Mouse (Mus musculus) midbrain, embryonic 11.5 days (tissue): ENCODE measurements around the gene Taf3. TPM values are rescaled to one million over a fixed set of nuclear protein-coding genes. Genes with fewer than 3 reads are reported as not detected.
A peak's percentile ranks its signal among the peaks of the same experiment; 100 is the strongest.

Experiments
- ATAC-seq: fragments of 200-750 bp; cut with Nextera tagmentation; 2 replicates; pipeline ENCODE4 v1.8.0; 2017; ENCODE audit warnings: moderate TSS enrichment, moderate library complexity; ENCODE audit not compliant: low FRiP score
- DNase-seq: peaks from one replicate; pipeline ENCODE4 v3.0.0; 2015; ENCODE audit warnings: low spot score; ENCODE audit errors: missing footprints
- H3K27ac ChIP-seq: fragments of 300-500 bp; sonication (generic); 2 replicates; pipeline ENCODE4 v1.5.1; 2014; ENCODE audit warnings: low read depth, low read length
- H3K27me3 ChIP-seq: fragments of 300-500 bp; sonication (generic); 2 replicates; pipeline ENCODE4 v1.6.1; 2014; ENCODE audit warnings: mild to moderate bottlenecking, low read length, moderate library complexity, mixed read lengths; ENCODE audit not compliant: control insufficient read depth, insufficient read depth
- H3K36me3 ChIP-seq: fragments of 300-500 bp; sonication (generic); 2 replicates; pipeline ENCODE4 v1.6.1; 2014; ENCODE audit warnings: mild to moderate bottlenecking, low read length, moderate library complexity, mixed read lengths; ENCODE audit not compliant: control insufficient read depth, insufficient read depth
- H3K4me1 ChIP-seq: fragments of 300-500 bp; sonication (generic); 2 replicates; pipeline ENCODE4 v1.6.1; 2014; ENCODE audit warnings: low read length; ENCODE audit not compliant: control insufficient read depth, insufficient read depth
- H3K4me2 ChIP-seq: fragments of 300-500 bp; sonication (generic); 2 replicates; pipeline ENCODE4 v1.6.1; 2014; ENCODE audit warnings: mild to moderate bottlenecking, moderate library complexity
- H3K4me3 ChIP-seq: fragments of 300-500 bp; sonication (generic); 2 replicates; pipeline ENCODE4 v1.5.1; 2014; ENCODE audit warnings: low read depth, low read length
- H3K9ac ChIP-seq: fragments of 300-500 bp; sonication (generic); 2 replicates; pipeline ENCODE4 v1.6.1; 2014; ENCODE audit warnings: low read length
- H3K9me3 ChIP-seq: fragments of 300-500 bp; sonication (generic); 2 replicates; pipeline ENCODE4 v1.6.1; 2016; ENCODE audit warnings: low read length; ENCODE audit not compliant: control insufficient read depth
- WGBS: fragments of 180-500 bp; shearing (Covaris S2); extraction: QIAGEN DNeasy Blood & Tissue Kit; methylation state at CpG from one replicate; pipeline ENCODE4 v1.1.7; 2014; 5-methylcytosine and 5-hydroxymethylcytosine counted together
- polyA plus RNA-seq: library from polyadenylated mRNA; unstranded; fragments of >200 nt; fragmentation: Nextera tagmentation; extraction: Ambion mirVana; gene quantifications from 2 replicates; pipeline ENCODE4 v1.2.1, GENCODE M21; 2014

Taf3 gene
- 17.0 and 17.7 TPM in 2 replicates for polyA plus RNA-seq

GRCm38 (mm10) chr2:10048461-10048860, at the start of gene Taf3:
Taf3 (minus strand) TSS chr2:10048596.
- WGBS = 0% methylated on average over 36 of the region's 36 CpGs

GRCm38 (mm10) chr2:10094327-10095100, 46.1 kb upstream of the Taf3 start:
- Histone ChIP-seq H3K4me3 (no peak overlapping the region), H3K9me3 (no peaks in the 10 kb centered on the region), H3K27me3 (no peaks in the 10 kb centered on the region), H3K27ac (no peak overlapping the region), H3K4me2 (no peak overlapping the region), H3K9ac (no peak overlapping the region), H3K36me3 (peaks cover 14% of the 10 kb centered on the region), H3K4me1 (no peaks in the 10 kb centered on the region)
- DNase-seq (no peak), ATAC-seq (peak; percentile 23; the same call in 1 of the 2 replicates)
- 89% methylated on average over 14 of the region's 14 CpGs for WGBS

More at GRCm38 (mm10) chr2:10048461-10048860, at the start of gene Taf3:
- Histone ChIP-seq H3K9ac (peak within 1 kb of the TSS; percentile 80), H3K4me3 (peak within 1 kb of the TSS; percentile 77), H3K27ac (no peak within 1 kb of the TSS), H3K4me1 (peaks cover 11% of the 10 kb centered on the region), H3K27me3 (no peaks in the 10 kb centered on the region), H3K4me2 (peak within 1 kb of the TSS; percentile 78), H3K9me3 (no peaks in the 10 kb centered on the region), H3K36me3 (no peaks in the 10 kb centered on the region)
- DNase-seq (peak; percentile 98), ATAC-seq (peak; percentile 95)

GRCm38 (mm10) chr2:10087256-10087850, 39.0 kb upstream of the Taf3 start:
- H3K36me3 ChIP-seq = peaks cover 14% of the 10 kb centered on the region

GRCm38 (mm10) chr2:10082737-10083136, 34.3 kb upstream of the Taf3 start:
- no peak for DNase-seq
- no peak overlapping the region for H3K4me3 ChIP-seq
- no peak for ATAC-seq
- peaks cover 22% of the 10 kb centered on the region for H3K4me1 ChIP-seq
- H3K36me3 ChIP-seq = no peaks in the 10 kb centered on the region; the same call in 1 of the 2 replicates
- H3K9me3 ChIP-seq = no peaks in the 10 kb centered on the region
- H3K9ac ChIP-seq = no peak overlapping the region
- H3K27ac ChIP-seq = no peak overlapping the region
- H3K27me3 ChIP-seq = no peaks in the 10 kb centered on the region
- 81% methylated on average over 1 of the region's 1 CpGs for WGBS
- H3K4me2 ChIP-seq = no peak overlapping the region

More at GRCm38 (mm10) chr2:10087256-10087850, 39.0 kb upstream of the Taf3 start:
- no peak overlapping the region for H3K4me3 ChIP-seq
- no peak overlapping the region for H3K4me2 ChIP-seq
- no peaks in the 10 kb centered on the region for H3K4me1 ChIP-seq
- 90% methylated on average over 8 of the region's 8 CpGs for WGBS
- no peaks in the 10 kb centered on the region for H3K27me3 ChIP-seq
- no peaks in the 10 kb centered on the region for H3K9me3 ChIP-seq
- H3K27ac ChIP-seq = no peak overlapping the region
- no peak overlapping the region for H3K9ac ChIP-seq
- DNase-seq (no peak), ATAC-seq (no peak)

- Histone ChIP-seq H3K27ac (no peak overlapping the region), H3K9ac (peak overlapping the region; percentile 80), H3K4me1 (peaks cover 22% of the 10 kb centered on the region), H3K4me2 (peak overlapping the region; percentile 69), H3K4me3 (peak overlapping the region; percentile 55), H3K9me3 (no peaks in the 10 kb centered on the region), H3K36me3 (no peaks in the 10 kb centered on the region; the same call in 1 of the 2 replicates), H3K27me3 (no peaks in the 10 kb centered on the region)
- no peak for DNase-seq
- 94% methylated on average over 5 of the region's 5 CpGs for WGBS
- ATAC-seq = no peak
Observed at GRCm38 (mm10) chr2:10081453-10082080, 33.2 kb upstream of the Taf3 start.

GRCm38 (mm10) chr2:10080310-10081010, 32.1 kb upstream of the Taf3 start, which contains the start of the genes Atp5c1 and Kin:
Atp5c1 (minus strand) TSS chr2:10080510.
Kin (plus strand) TSS chr2:10080593.
- H3K27ac ChIP-seq = peak within 1 kb of the TSS; percentile 87
- H3K36me3 ChIP-seq = no peaks in the 10 kb centered on the region; the same call in 1 of the 2 replicates
- under 1% methylated on average over 61 of the region's 61 CpGs for WGBS

GRCm38 (mm10) chr2:10079745-10080309, 31.4 kb upstream of the Taf3 start:
- no peaks in the 10 kb centered on the region for H3K27me3 ChIP-seq
- WGBS = under 1% methylated on average over 28 of the region's 28 CpGs
- no peak for ATAC-seq

More at GRCm38 (mm10) chr2:10080310-10081010, 32.1 kb upstream of the Taf3 start, which contains the start of the genes Atp5c1 and Kin:
- ATAC-seq = peak; percentile 98
- peak within 1 kb of the TSS; percentile 75 for H3K4me2 ChIP-seq
- H3K4me1 ChIP-seq = peaks cover 22% of the 10 kb centered on the region
- no peaks in the 10 kb centered on the region for H3K9me3 ChIP-seq
- H3K4me3 ChIP-seq = peak within 1 kb of the TSS; percentile 55
- peak within 1 kb of the TSS; percentile 80 for H3K9ac ChIP-seq
- DNase-seq = peak; percentile 100
- H3K27me3 ChIP-seq = no peaks in the 10 kb centered on the region

GRCm38 (mm10) chr2:10076675-10077074, 28.3 kb upstream of the Taf3 start:
- Histone ChIP-seq H3K4me3 (no peak overlapping the region), H3K27me3 (no peaks in the 10 kb centered on the region), H3K4me1 (peaks cover 20% of the 10 kb centered on the region), H3K9ac (no peak overlapping the region), H3K36me3 (no peaks in the 10 kb centered on the region), H3K9me3 (no peaks in the 10 kb centered on the region), H3K4me2 (no peak overlapping the region), H3K27ac (no peak overlapping the region)
- WGBS = 89% methylated on average over 8 of the region's 8 CpGs
- no peak for DNase-seq
- ATAC-seq = no peak

More at GRCm38 (mm10) chr2:10079745-10080309, 31.4 kb upstream of the Taf3 start:
- Histone ChIP-seq H3K4me1 (peaks cover 22% of the 10 kb centered on the region), H3K9ac (peak overlapping the region; percentile 80), H3K4me3 (peak overlapping the region; percentile 55), H3K4me2 (peak overlapping the region; percentile 75), H3K27ac (peak overlapping the region; percentile 87), H3K9me3 (no peaks in the 10 kb centered on the region), H3K36me3 (no peaks in the 10 kb centered on the region; the same call in 1 of the 2 replicates)
- no peak for DNase-seq
